Comparison of ENCODE assay signal across 14 mouse cellular contexts in the genomic region with DNA sequence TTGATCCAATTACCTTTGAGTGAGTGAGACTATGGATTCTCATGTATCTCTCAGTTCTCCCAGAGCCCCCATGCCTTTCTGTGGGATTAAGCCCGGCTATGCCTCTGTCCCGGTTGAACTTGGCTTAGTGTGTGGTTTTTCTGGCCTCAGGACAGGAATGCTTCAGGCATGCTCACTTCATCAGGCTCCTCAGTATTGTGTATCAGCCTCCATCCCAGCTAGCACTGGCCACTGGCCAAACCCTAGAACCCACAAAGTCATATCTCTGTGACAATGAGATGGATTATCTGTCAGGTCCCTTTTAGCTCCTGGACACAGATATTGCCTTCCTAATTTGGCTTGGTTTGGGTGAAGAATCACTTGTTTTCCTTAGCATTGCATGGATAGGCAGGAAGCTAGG. TPM values are rescaled to one million over a fixed set of nuclear protein-coding genes. Genes with fewer than 3 reads are reported as not detected.
"Had no signal": no experiment of that assay in that cellular context is flagged by ENCODE, and none has a peak within 500 bp of the region (broad histone marks: within the 10 kb centered on the region; RNA-seq: fewer than 3 reads in every experiment).

No protein-coding gene starts in this region.

- ATAC-seq: midbrain, embryonic 15.5 days had no signal

- H3K27me3 ChIP-seq: midbrain, embryonic 15.5 days; neural tube, embryonic 15.5 days had no signal

- H3K9me3 ChIP-seq: limb, embryonic 12.5 days; midbrain, embryonic 15.5 days; neural tube, embryonic 15.5 days had no signal

- H3K4me3 ChIP-seq: layer of hippocampus, adult 2 months; limb, embryonic 12.5 days; midbrain, embryonic 15.5 days; neural tube, embryonic 15.5 days had no signal

- H3K36me3 ChIP-seq: limb, embryonic 12.5 days; midbrain, embryonic 15.5 days; neural tube, embryonic 15.5 days had no signal

- H3K9ac ChIP-seq: limb, embryonic 12.5 days; liver, embryonic 14.5 days; midbrain, embryonic 15.5 days; neural tube, embryonic 15.5 days had no signal

- H3K4me1 ChIP-seq: limb, embryonic 12.5 days had no signal

- H3K27ac ChIP-seq: layer of hippocampus, adult 2 months; limb, embryonic 12.5 days; liver, embryonic 14.5 days; midbrain, embryonic 15.5 days; neural tube, embryonic 15.5 days had no signal

- DNase-seq: kidney, adult 18-20 months; kidney, postnatal 10 days; kidney, postnatal 4 days; lung, adult 18-20 months; right cerebral cortex, adult 18-20 months; right cerebral cortex, postnatal 25 days; thymus, postnatal 36 days had no signal

- H3K4me2 ChIP-seq: limb, embryonic 12.5 days; midbrain, embryonic 15.5 days; neural tube, embryonic 15.5 days had no signal

RNA-seq across cellular contexts. Expression of gene Cacna2d2, which starts 23.5 kb away (rescaled TPM):
- total RNA-seq: liver, adult 2 months; megakaryocyte-erythroid progenitor cell, adult 5-6 weeks had no signal
- polyA plus RNA-seq: liver, adult 2 months had no signal
